Mouse (Mus musculus): ENCODE measurements around the gene Wdr44.
"Not testable (repeated sequence)": the region's sequence is repeated elsewhere in the genome, so short reads cannot be mapped to it uniquely, and the experiment has no call there.

Wdr44 gene

GRCm38 (mm10) chrX:23833784-23834183 lies 140.9 kb downstream of the Wdr44 start:
- DNase-seq (ENCODE audit: low read depth in 2 of 2, low spot score in 2 of 2): not testable (repeated sequence)

DNA sequence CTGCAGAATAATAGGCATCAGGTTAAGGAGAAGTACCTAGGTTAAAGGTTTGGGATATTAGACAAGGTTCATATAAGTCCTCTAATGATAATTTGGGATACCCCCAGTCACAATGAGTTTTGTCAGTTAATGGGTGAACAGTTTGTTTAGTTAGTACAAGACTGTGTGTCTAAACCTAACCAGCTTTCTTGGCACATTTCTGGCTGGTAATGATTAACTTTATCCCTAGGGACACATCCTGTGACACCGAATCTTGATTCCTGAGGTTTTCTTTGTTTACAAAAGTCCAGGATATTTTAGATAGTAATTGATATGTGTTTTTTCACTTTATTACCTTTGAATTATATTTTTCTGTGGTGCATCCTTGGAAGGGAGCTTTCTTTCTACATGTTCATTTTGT lies 148.1 kb downstream of the Wdr44 start:
- DNase-seq (ENCODE audit: low read depth in 2 of 2, low spot score in 2 of 2): no peak
